Mouse (Mus musculus) brown adipose tissue, adult 24 weeks (tissue): ENCODE measurements around the gene Hivep2. TPM values are rescaled to one million over a fixed set of nuclear protein-coding genes. Genes with fewer than 3 reads are reported as not detected.

Experiments used
- H3K27ac ChIP-seq: fragments of 200-500 bp; replicated peaks from 2 replicates; pipeline ENCODE4 v1.5.1; 2012; ENCODE audit warnings: low read depth, mild to moderate bottlenecking, low read length
- H3K4me1 ChIP-seq: fragments of 200-500 bp; 2 replicates; pipeline ENCODE4 v1.6.1; 2012; ENCODE audit warnings: low read length, mixed read lengths; ENCODE audit not compliant: control insufficient read depth, insufficient read depth, insufficient read length
- H3K4me3 ChIP-seq: fragments of 200-500 bp; 2 replicates; pipeline ENCODE4 v1.5.1; 2012; ENCODE audit warnings: low read depth, mild to moderate bottlenecking, low read length, moderate library complexity; ENCODE audit not compliant: insufficient read depth
- polyA plus RNA-seq: library from polyadenylated mRNA; stranded (reverse); fragments of >200 nt; gene quantifications from 2 replicates; pipeline ENCODE4 v1.2.4, GENCODE M21; 2012; ENCODE audit not compliant: missing spikeins, insufficient read depth, insufficient read length

Gene Hivep2
- 11.9 and 12.6 TPM in 2 replicates for polyA plus RNA-seq

GRCm38 (mm10) chr10:13965974-13966829, at the start of gene Hivep2:
Gene Hivep2 (plus strand): TSS chr10:13966075.
- H3K27ac ChIP-seq, result peak within 1 kb of the TSS; percentile 98
- peaks cover 6% of the 10 kb centered on the region; the same call in 1 of the 2 replicates for H3K4me1 ChIP-seq
- H3K4me3 ChIP-seq, result peak within 1 kb of the TSS; percentile 81

- Histone ChIP-seq H3K4me3 (no peak overlapping the region; the same call in 1 of the 2 replicates), H3K4me1 (no peaks in the 10 kb centered on the region), H3K27ac (no peak overlapping the region)
Observed at GRCm38 (mm10) chr10:13916645-13917342, 49.1 kb upstream of the Hivep2 start.

GRCm38 (mm10) chr10:13921641-13922385, 44.1 kb upstream of the Hivep2 start:
- Histone ChIP-seq H3K4me3 (no peak overlapping the region), H3K4me1 (no peaks in the 10 kb centered on the region; the same call in 1 of the 2 replicates), H3K27ac (no peak overlapping the region)

- Histone ChIP-seq H3K4me1 (no peaks in the 10 kb centered on the region), H3K27ac (no peak overlapping the region), H3K4me3 (no peak overlapping the region)
Observed at GRCm38 (mm10) chr10:13929306-13929705, 36.6 kb upstream of the Hivep2 start.

- H3K27ac ChIP-seq, result no peak overlapping the region
- H3K4me3 ChIP-seq, result no peak overlapping the region
- no peaks in the 10 kb centered on the region for H3K4me1 ChIP-seq
Observed at GRCm38 (mm10) chr10:13932147-13932546, 33.7 kb upstream of the Hivep2 start.

- no peaks in the 10 kb centered on the region for H3K4me1 ChIP-seq
- no peak overlapping the region for H3K4me3 ChIP-seq
- H3K27ac ChIP-seq, result no peak overlapping the region
Observed at GRCm38 (mm10) chr10:13933320-13933719, 32.6 kb upstream of the Hivep2 start.

- H3K27ac ChIP-seq, result no peak overlapping the region
- no peaks in the 10 kb centered on the region for H3K4me1 ChIP-seq
- no peak overlapping the region for H3K4me3 ChIP-seq
Observed at GRCm38 (mm10) chr10:13935646-13936045, 30.2 kb upstream of the Hivep2 start.

GRCm38 (mm10) chr10:13941406-13941805, 24.5 kb upstream of the Hivep2 start:
- H3K4me3 ChIP-seq, result no peak overlapping the region
- H3K27ac ChIP-seq, result no peak overlapping the region
- no peaks in the 10 kb centered on the region for H3K4me1 ChIP-seq

GRCm38 (mm10) chr10:13943706-13944105, 22.2 kb upstream of the Hivep2 start:
- no peak overlapping the region for H3K27ac ChIP-seq
- no peaks in the 10 kb centered on the region for H3K4me1 ChIP-seq
- no peak overlapping the region for H3K4me3 ChIP-seq

- Histone ChIP-seq H3K4me1 (no peaks in the 10 kb centered on the region), H3K4me3 (no peak overlapping the region), H3K27ac (no peak overlapping the region)
Observed at GRCm38 (mm10) chr10:13946498-13946897, 19.4 kb upstream of the Hivep2 start.

- no peak overlapping the region for H3K4me3 ChIP-seq
- no peak overlapping the region for H3K27ac ChIP-seq
- no peaks in the 10 kb centered on the region for H3K4me1 ChIP-seq
Observed at GRCm38 (mm10) chr10:13962965-13963364, 2.9 kb upstream of the Hivep2 start.

- Histone ChIP-seq H3K27ac (peak overlapping the region; percentile 98), H3K4me1 (no peaks in the 10 kb centered on the region), H3K4me3 (peak overlapping the region; percentile 81)
Observed at GRCm38 (mm10) chr10:13963908-13964500, 1.9 kb upstream of the Hivep2 start.

- H3K4me3 ChIP-seq, result peak overlapping the region; percentile 81
- H3K27ac ChIP-seq, result peak overlapping the region; percentile 98
- H3K4me1 ChIP-seq, result peaks cover 1% of the 10 kb centered on the region; the same call in 1 of the 2 replicates
Observed at GRCm38 (mm10) chr10:13964501-13965281, 1.2 kb upstream of the Hivep2 start.
